Comparison of ENCODE assay signal across 12 mouse cellular contexts in genomic region chr2:68346606-68347237, GRCm38 (mm10).
DNase-seq lines count a peak whose midpoint lies in the region; ATAC-seq and TF ChIP-seq lines count a peak whose summit lies in the region.
"Had no signal": no experiment of that assay in that cellular context is flagged by ENCODE, and none has a peak within 500 bp of the region (broad histone marks: within the 10 kb centered on the region; RNA-seq: fewer than 3 reads in every experiment).

No protein-coding gene starts in this region.

- 61% methylated on average over 8 of the region's 8 CpGs for WGBS in kidney, postnatal 0 days
- 19% methylated on average over 8 of the region's 8 CpGs for WGBS in forebrain, embryonic 11.5 days
- 25% methylated on average over 8 of the region's 8 CpGs for WGBS in hindbrain, embryonic 13.5 days
- WGBS in midbrain, embryonic 15.5 days = 34% methylated on average over 8 of the region's 8 CpGs

- H3K4me3 ChIP-seq in kidney, postnatal 0 days (replicated peaks; ENCODE audit: low read depth, low read length) = no peak overlapping the region
- no peak overlapping the region for H3K4me3 ChIP-seq in forebrain, embryonic 11.5 days (ENCODE audit: low read depth, low read length)
- no peak overlapping the region for H3K4me3 ChIP-seq in hindbrain, embryonic 13.5 days
- no peak overlapping the region for H3K4me3 ChIP-seq in midbrain, embryonic 15.5 days
- no peak overlapping the region for H3K4me3 ChIP-seq in gastrocnemius, adult 2 months
- H3K4me3 ChIP-seq: embryonic facial prominence, embryonic 15.5 days; liver, embryonic 13.5 days; megakaryocyte, embryonic 14.5 days had no signal

- no peak overlapping the region for H3K4me2 ChIP-seq in kidney, postnatal 0 days (ENCODE audit: low read length)
- H3K4me2 ChIP-seq in forebrain, embryonic 11.5 days (ENCODE audit: low read depth, low read length, severe bottlenecking) = no peak overlapping the region
- no peak overlapping the region for H3K4me2 ChIP-seq in hindbrain, embryonic 13.5 days
- H3K4me2 ChIP-seq in midbrain, embryonic 15.5 days = no peak overlapping the region
- H3K4me2 ChIP-seq: embryonic facial prominence, embryonic 15.5 days; liver, embryonic 13.5 days had no signal

- no peak for TF ChIP-seq CTCF in kidney, postnatal 0 days (IDR thresholded peaks at IDR 0.05; ENCODE audit: low read depth)
- no peak for TF ChIP-seq CTCF in gastrocnemius, adult 2 months (IDR thresholded peaks at IDR 0.05)

- ATAC-seq in kidney, postnatal 0 days (replicated peaks; ENCODE audit: low FRiP score, low read depth) = 0 out of 2 replicates have a peak, but pooled peaks have one; percentile 17
- ATAC-seq in forebrain, embryonic 11.5 days (replicated peaks; ENCODE audit: low FRiP score) = peak; percentile 79
- ATAC-seq in hindbrain, embryonic 13.5 days (ENCODE audit: low FRiP score) = peak; percentile 74; the same call in 1 of the 2 replicates
- peak; percentile 74 for ATAC-seq in midbrain, embryonic 15.5 days (replicated peaks)

- no peak for DNase-seq in kidney, postnatal 0 days (ENCODE audit: low spot score)
- no peak for DNase-seq in kidney, postnatal 10 days
- peak; percentile 74 for DNase-seq in forebrain, embryonic 11.5 days (ENCODE audit: low spot score)
- no peak for DNase-seq in gastrocnemius, adult 2 months
- DNase-seq in cerebellum, postnatal 36 days = no peak
- DNase-seq: gastrocnemius, postnatal 25 days; liver, embryonic 13.5 days; retina, postnatal 1 day had no signal

- no peaks in the 10 kb centered on the region for H3K9me3 ChIP-seq in kidney, postnatal 0 days (replicated peaks; ENCODE audit: low read length)
- H3K9me3 ChIP-seq in forebrain, embryonic 11.5 days (ENCODE audit: control insufficient read depth, low read length) = no peaks in the 10 kb centered on the region
- no peaks in the 10 kb centered on the region for H3K9me3 ChIP-seq in hindbrain, embryonic 13.5 days
- H3K9me3 ChIP-seq in midbrain, embryonic 15.5 days = no peaks in the 10 kb centered on the region
- H3K9me3 ChIP-seq: embryonic facial prominence, embryonic 15.5 days; liver, embryonic 13.5 days had no signal

- H3K9ac ChIP-seq in kidney, postnatal 0 days (ENCODE audit: low read depth, low read length) = no peak overlapping the region
- H3K9ac ChIP-seq in forebrain, embryonic 11.5 days (ENCODE audit: low read length) = peak overlapping the region; percentile 47; the same call in 1 of the 2 replicates
- H3K9ac ChIP-seq in hindbrain, embryonic 13.5 days = no peak overlapping the region
- no peak overlapping the region for H3K9ac ChIP-seq in midbrain, embryonic 15.5 days
- H3K9ac ChIP-seq: embryonic facial prominence, embryonic 15.5 days; liver, embryonic 13.5 days had no signal

- peaks cover 6% of the 10 kb centered on the region; the same call in 1 of the 2 replicates for H3K36me3 ChIP-seq in kidney, postnatal 0 days (ENCODE audit: insufficient read depth, low read length)
- H3K36me3 ChIP-seq in forebrain, embryonic 11.5 days (ENCODE audit: control insufficient read depth, insufficient read depth, low read length) = no peaks in the 10 kb centered on the region; the same call in 1 of the 2 replicates
- H3K36me3 ChIP-seq in hindbrain, embryonic 13.5 days = peaks cover 9% of the 10 kb centered on the region
- no peaks in the 10 kb centered on the region; the same call in 1 of the 2 replicates for H3K36me3 ChIP-seq in midbrain, embryonic 15.5 days (replicated peaks)
- H3K36me3 ChIP-seq: liver, embryonic 13.5 days had no signal

- H3K27ac ChIP-seq in kidney, postnatal 0 days = no peak overlapping the region
- peak overlapping the region; percentile 76 for H3K27ac ChIP-seq in forebrain, embryonic 11.5 days (ENCODE audit: low read depth, low read length)
- peak overlapping the region; percentile 70 for H3K27ac ChIP-seq in hindbrain, embryonic 13.5 days
- H3K27ac ChIP-seq in midbrain, embryonic 15.5 days = peak overlapping the region; percentile 58
- no peak overlapping the region for H3K27ac ChIP-seq in gastrocnemius, adult 2 months
- H3K27ac ChIP-seq: embryonic facial prominence, embryonic 15.5 days; liver, embryonic 13.5 days had no signal

- no peaks in the 10 kb centered on the region for H3K4me1 ChIP-seq in kidney, postnatal 0 days (replicated peaks; ENCODE audit: insufficient read depth, low read length)
- H3K4me1 ChIP-seq in forebrain, embryonic 11.5 days (replicated peaks; ENCODE audit: control insufficient read depth, insufficient read depth, low read length) = peaks cover 11% of the 10 kb centered on the region; the same call in 1 of the 2 replicates
- H3K4me1 ChIP-seq in hindbrain, embryonic 13.5 days (replicated peaks) = peaks cover 27% of the 10 kb centered on the region
- peaks cover 18% of the 10 kb centered on the region for H3K4me1 ChIP-seq in midbrain, embryonic 15.5 days
- H3K4me1 ChIP-seq: liver, embryonic 13.5 days had no signal

- H3K27me3 ChIP-seq in kidney, postnatal 0 days (ENCODE audit: insufficient read depth, low read length) = no peaks in the 10 kb centered on the region
- H3K27me3 ChIP-seq in forebrain, embryonic 11.5 days (ENCODE audit: control insufficient read depth, insufficient read depth, low read length) = no peaks in the 10 kb centered on the region
- no peaks in the 10 kb centered on the region for H3K27me3 ChIP-seq in hindbrain, embryonic 13.5 days
- no peaks in the 10 kb centered on the region for H3K27me3 ChIP-seq in midbrain, embryonic 15.5 days (replicated peaks)
- H3K27me3 ChIP-seq: embryonic facial prominence, embryonic 15.5 days; liver, embryonic 13.5 days had no signal

- intact Hi-C loops in gastrocnemius, adult 2 months (cut with DNase I) = no loop called here

Comparison
In these comparisons a context has a peak if more than half of its experiments do, and no peak if none do; other contexts are left out.
1. ATAC-seq: peak in every context shown above with its lines; median percentile 79 in forebrain, embryonic 11.5 days; 74 in hindbrain, embryonic 13.5 days; 74 in midbrain, embryonic 15.5 days; 17 in kidney, postnatal 0 days.
2. H3K27ac ChIP-seq: peak in forebrain, embryonic 11.5 days (single experiment), hindbrain, embryonic 13.5 days (single experiment) and midbrain, embryonic 15.5 days (single experiment); none in kidney, postnatal 0 days (single experiment) and gastrocnemius, adult 2 months (single experiment).